25 mouse cellular contexts compared by ENCODE assay signal in genomic region chr10:96176916-96177315, GRCm38 (mm10). TPM values are rescaled to one million over a fixed set of nuclear protein-coding genes. Genes with fewer than 3 reads are reported as not detected.
A peak's percentile ranks its signal among the peaks of the same experiment; 100 is the strongest.
DNase-seq lines count a peak whose midpoint lies in the region; ATAC-seq and TF ChIP-seq lines count a peak whose summit lies in the region.
"Had no signal": no experiment of that assay in that cellular context is flagged by ENCODE, and none has a peak within 500 bp of the region (broad histone marks: within the 10 kb centered on the region; RNA-seq: fewer than 3 reads in every experiment).

No protein-coding gene starts in this region.

- DNase-seq in heart, adult 11 months = peak; percentile 62
- no peak for DNase-seq in heart, adult 18-20 months
- peak; percentile 51 for DNase-seq in midbrain, embryonic 11.5 days (ENCODE audit: low spot score, missing footprints)
- DNase-seq in midbrain, postnatal 0 days (ENCODE audit: low spot score) = no peak
- DNase-seq: adrenal gland, adult 2 months; adrenal gland, adult 8-10 months; adrenal gland, postnatal 10 days; adrenal gland, postnatal 14 days; adrenal gland, postnatal 25 days; adrenal gland, postnatal 36 days; B cell, adult 2 months; cerebellum, adult 11 months; cerebellum, adult 11-12 months; cerebellum, adult 18-20 months had no signal

- H3K9ac ChIP-seq in midbrain, embryonic 11.5 days (ENCODE audit: low read length) = no peak overlapping the region
- H3K9ac ChIP-seq in midbrain, postnatal 0 days (replicated peaks; ENCODE audit: low read length, poor library complexity, severe bottlenecking) = no peak overlapping the region

- no peak for ATAC-seq in midbrain, embryonic 11.5 days (ENCODE audit: low FRiP score)
- no peak for ATAC-seq in midbrain, postnatal 0 days (ENCODE audit: low FRiP score)
- ATAC-seq: activated CD4-positive, CD25-positive, alpha-beta regulatory T cell, adult 4 months; CD4-positive, CD25-positive, alpha-beta regulatory T cell, adult 4 months; Patski had no signal

- H3K9me3 ChIP-seq in midbrain, embryonic 11.5 days (ENCODE audit: control insufficient read depth, low read length) = no peaks in the 10 kb centered on the region
- H3K9me3 ChIP-seq in midbrain, postnatal 0 days (ENCODE audit: low read length) = no peaks in the 10 kb centered on the region

- WGBS in midbrain, embryonic 11.5 days = 88% methylated on average over 6 of the region's 6 CpGs
- WGBS in midbrain, postnatal 0 days = 92% methylated on average over 6 of the region's 6 CpGs

- TF ChIP-seq CTCF in midbrain, postnatal 0 days (IDR thresholded peaks at IDR 0.05) = no peak

- no peaks in the 10 kb centered on the region for H3K4me1 ChIP-seq in midbrain, embryonic 11.5 days (ENCODE audit: control insufficient read depth, insufficient read depth, low read length)
- no peaks in the 10 kb centered on the region for H3K4me1 ChIP-seq in midbrain, postnatal 0 days (ENCODE audit: insufficient read depth, low read length)

- H3K4me2 ChIP-seq in midbrain, embryonic 11.5 days = no peak overlapping the region
- H3K4me2 ChIP-seq in midbrain, postnatal 0 days (ENCODE audit: low read depth, low read length, poor library complexity, severe bottlenecking) = no peak overlapping the region

- H3K4me3 ChIP-seq in midbrain, embryonic 11.5 days (ENCODE audit: low read depth, low read length) = no peak overlapping the region
- H3K4me3 ChIP-seq in midbrain, postnatal 0 days (ENCODE audit: low read depth, low read length) = no peak overlapping the region

- no peaks in the 10 kb centered on the region for H3K36me3 ChIP-seq in midbrain, embryonic 11.5 days (ENCODE audit: control insufficient read depth, insufficient read depth, low read length)
- H3K36me3 ChIP-seq in midbrain, postnatal 0 days (ENCODE audit: insufficient read depth, low read length) = no peaks in the 10 kb centered on the region
- H3K36me3 ChIP-seq: G1E had no signal

- H3K27ac ChIP-seq in midbrain, embryonic 11.5 days (ENCODE audit: low read depth, low read length) = no peak overlapping the region
- H3K27ac ChIP-seq in midbrain, postnatal 0 days (ENCODE audit: low read depth, low read length) = no peak overlapping the region

- no peaks in the 10 kb centered on the region for H3K27me3 ChIP-seq in midbrain, embryonic 11.5 days (ENCODE audit: control insufficient read depth, insufficient read depth, low read length)
- no peaks in the 10 kb centered on the region for H3K27me3 ChIP-seq in midbrain, postnatal 0 days (ENCODE audit: insufficient read depth, low read length)
- H3K27me3 ChIP-seq: CH12.LX had no signal

RNA-seq across cellular contexts. Expression of gene Gm5426, which starts 40.5 kb away (rescaled TPM):
- total RNA-seq in heart, adult 18-20 months (2021) = not detected
- not detected in 2 replicates for polyA plus RNA-seq in midbrain, embryonic 11.5 days (2014; fragmentation: Nextera tagmentation; extraction: Ambion mirVana)
- not detected in 2 replicates for total RNA-seq in midbrain, postnatal 0 days (2014; rRNA removed)
- not detected in 2 replicates for polyA plus RNA-seq in midbrain, postnatal 0 days (2015; fragmentation: Nextera tagmentation; extraction: Ambion mirVana)
- total RNA-seq: adrenal gland, adult 18-20 months; adrenal gland, adult 2 months; adrenal gland, adult 8-10 months; adrenal gland, postnatal 10 days; adrenal gland, postnatal 14 days; adrenal gland, postnatal 25 days; adrenal gland, postnatal 36 days; adrenal gland, postnatal 4 days; CH12.LX; ES-E14; G1E; MEL had no signal
- polyA plus RNA-seq: adrenal gland, adult 2 months; brain, embryonic 14.5 days; C2C12; CD4-positive, CD25-positive, alpha-beta regulatory T cell, adult 4 months; G1E; Patski had no signal

Comparison
In these comparisons a context has a peak if more than half of its experiments do, and no peak if none do; other contexts are left out.
1. DNase-seq: peak in heart, adult 11 months (single experiment) and midbrain, embryonic 11.5 days (single experiment); none in heart, adult 18-20 months (0 of 2) and midbrain, postnatal 0 days (single experiment).